ENCODE assay signal across 8 mouse cellular contexts in genomic region chr12:111377376-111377973, GRCm38 (mm10). TPM values are rescaled to one million over a fixed set of nuclear protein-coding genes. Genes with fewer than 3 reads are reported as not detected.
DNase-seq lines count a peak whose midpoint lies in the region; ATAC-seq lines count a peak whose summit lies in the region.

Cdc42bpb (minus strand) TSS chr12:111377718.

- DNase-seq in NIH3T3 (ENCODE audit: low read depth) = peak; percentile 97
- peak; percentile 96 for DNase-seq in cerebellum, adult 9-11 months
- DNase-seq in frontal cortex, postnatal 25 days (ENCODE audit: low spot score in 2 of 2) = peak; percentile 90 to 93
- DNase-seq in layer of hippocampus, postnatal 25 days (ENCODE audit: extremely low spot score in 1 of 2, low spot score in 1 of 2) = peak; percentile 91
- peak; percentile 93 for DNase-seq in lung, postnatal 14 days
- DNase-seq in retina, embryonic 14.5 days (ENCODE audit: low spot score) = peak; percentile 95
- peak; percentile 79 for DNase-seq in urinary bladder, postnatal 10 days (ENCODE audit: low spot score)

- peak within 1 kb of the TSS; percentile 100 for H3K4me3 ChIP-seq in hindbrain, embryonic 13.5 days

- H3K9ac ChIP-seq in hindbrain, embryonic 13.5 days = peak within 1 kb of the TSS; percentile 97

- H3K4me1 ChIP-seq in hindbrain, embryonic 13.5 days (replicated peaks) = peaks cover 37% of the 10 kb centered on the region

- H3K36me3 ChIP-seq in hindbrain, embryonic 13.5 days = no peaks in the 10 kb centered on the region

- H3K27me3 ChIP-seq in hindbrain, embryonic 13.5 days = no peaks in the 10 kb centered on the region

- peak within 1 kb of the TSS; percentile 91 for H3K4me2 ChIP-seq in hindbrain, embryonic 13.5 days

- peak; percentile 96 for ATAC-seq in hindbrain, embryonic 13.5 days (ENCODE audit: low FRiP score)

- peak within 1 kb of the TSS; percentile 96 for H3K27ac ChIP-seq in hindbrain, embryonic 13.5 days

- WGBS in hindbrain, embryonic 13.5 days = under 1% methylated on average over 75 of the region's 94 CpGs

- no peaks in the 10 kb centered on the region for H3K9me3 ChIP-seq in hindbrain, embryonic 13.5 days

RNA-seq across cellular contexts. Expression of gene Cdc42bpb, which starts in this region (rescaled TPM):
- 35.0 and 36.5 TPM in 2 replicates for polyA plus RNA-seq in hindbrain, embryonic 13.5 days (2015; fragmentation: Nextera tagmentation; extraction: Ambion mirVana)
- 100 to 1,000 TPM; 107 to 117 TPM for total RNA-seq in layer of hippocampus, postnatal 25 days (2021)

Comparison
In these comparisons a context has a peak if more than half of its experiments do, and no peak if none do; other contexts are left out.
1. Peak in every context shown above with its lines: DNase-seq, ATAC-seq, H3K4me3 ChIP-seq and H3K27ac ChIP-seq.